ENCODE assay signal across 16 mouse cellular contexts in the genomic region with DNA sequence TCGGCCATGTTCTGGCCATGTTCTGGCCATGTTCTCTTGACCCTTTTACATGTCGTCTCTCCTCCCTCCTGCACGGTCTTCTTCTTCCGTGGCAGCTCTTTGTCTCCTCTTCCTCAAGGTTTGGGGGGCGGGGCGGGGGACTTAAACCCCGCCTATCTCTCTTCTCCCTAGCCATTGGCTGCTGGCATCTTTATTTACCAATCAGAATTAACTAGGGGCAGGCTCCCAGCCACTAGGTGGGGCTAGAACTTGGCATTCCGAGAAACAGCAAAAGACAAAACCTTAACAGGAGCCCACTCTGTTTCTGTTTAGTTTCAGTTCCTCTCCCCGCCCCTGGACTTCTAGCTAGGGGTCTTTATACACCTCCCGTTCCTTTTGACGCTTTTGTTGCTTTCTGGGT. TPM values are rescaled to one million over a fixed set of nuclear protein-coding genes. Genes with fewer than 3 reads are reported as not detected.
DNase-seq lines count a peak whose midpoint lies in the region; ATAC-seq and TF ChIP-seq lines count a peak whose summit lies in the region.
"Had no signal": no experiment of that assay in that cellular context is flagged by ENCODE, and none has a peak within 500 bp of the region (broad histone marks: within the 10 kb centered on the region; RNA-seq: fewer than 3 reads in every experiment).

No protein-coding gene starts in this region.

- TF ChIP-seq CTCF in lung, embryonic 14.5 days (IDR thresholded peaks at IDR 0.05; ENCODE audit: low read depth) = peak; percentile 23; the same call in 1 of the 2 replicates
- no peak for TF ChIP-seq CTCF in lung, adult 2 months (IDR thresholded peaks at IDR 0.05; ENCODE audit: insufficient read depth, low read length)
- peak in 1 of 2 experiments; percentile 77; a peak in 3 of 4 replicates for TF ChIP-seq CTCF in CH12.LX (conservative IDR thresholded peaks at IDR 0.05 in 1 of 2, IDR thresholded peaks at IDR 0.05 in 1 of 2; ENCODE audit: low read depth in 2 of 2, low read length in 2 of 2)

- 83% methylated on average over 11 of the region's 11 CpGs for WGBS in lung, embryonic 14.5 days
- WGBS in lung, adult 2 months = 85% methylated on average over 11 of the region's 11 CpGs
- 89% methylated on average over 11 of the region's 11 CpGs for WGBS in midbrain, embryonic 16.5 days
- 88% methylated on average over 11 of the region's 11 CpGs for WGBS in hindbrain, embryonic 12.5 days
- WGBS in kidney, embryonic 16.5 days = 87% methylated on average over 11 of the region's 11 CpGs

- no peaks in the 10 kb centered on the region for H3K79me2 ChIP-seq in CH12.LX (replicated peaks; ENCODE audit: control insufficient read depth, extremely low read depth, insufficient read depth, poor library complexity, severe bottlenecking)

- H3K9ac ChIP-seq in lung, embryonic 14.5 days = no peak overlapping the region
- H3K9ac ChIP-seq in CH12.LX (ENCODE audit: insufficient read depth, low read depth) = peak overlapping the region; percentile 14; the same call in 1 of the 2 replicates
- no peak overlapping the region for H3K9ac ChIP-seq in midbrain, embryonic 16.5 days (ENCODE audit: low read depth, low read length)
- H3K9ac ChIP-seq in hindbrain, embryonic 12.5 days = no peak overlapping the region
- no peak overlapping the region for H3K9ac ChIP-seq in kidney, embryonic 16.5 days (replicated peaks; ENCODE audit: low read length)

- peak; percentile 25 for DNase-seq in lung, embryonic 14.5 days
- no peak for DNase-seq in lung, adult 2 months
- DNase-seq in CH12.LX (ENCODE audit: extremely low read depth) (peak; percentile 80), R1 (ENCODE audit: low read depth, low spot score) (peak; percentile 99)
- DNase-seq: cerebellum, postnatal 14 days; gastrocnemius, postnatal 36 days; heart, postnatal 4 days; kidney, adult 8-10 months; right cerebral cortex, postnatal 4 days had no signal

- ATAC-seq in lung, embryonic 14.5 days (ENCODE audit: insufficient read depth) = no peak
- ATAC-seq in megakaryocyte progenitor cell, adult 5-6 weeks (replicated peaks; ENCODE audit: poor library complexity) = peak; percentile 59
- no peak for ATAC-seq in midbrain, embryonic 16.5 days
- no peak for ATAC-seq in hindbrain, embryonic 12.5 days (ENCODE audit: low FRiP score)
- no peak for ATAC-seq in kidney, embryonic 16.5 days (ENCODE audit: low FRiP score, low TSS enrichment)
- ATAC-seq: forebrain, embryonic 16.5 days had no signal

- H3K27me3 ChIP-seq in lung, embryonic 14.5 days (ENCODE audit: insufficient read depth, low read length) = no peaks in the 10 kb centered on the region
- no peaks in the 10 kb centered on the region for H3K27me3 ChIP-seq in CH12.LX (replicated peaks)
- H3K27me3 ChIP-seq in midbrain, embryonic 16.5 days (ENCODE audit: control insufficient read depth, insufficient read depth, low read depth, low read length) = no peaks in the 10 kb centered on the region
- peaks cover 10% of the 10 kb centered on the region for H3K27me3 ChIP-seq in hindbrain, embryonic 12.5 days
- H3K27me3 ChIP-seq in kidney, embryonic 16.5 days (ENCODE audit: insufficient read depth, low read length) = no peaks in the 10 kb centered on the region

- peak; percentile 76 for TF ChIP-seq EP300 in CH12.LX (IDR thresholded peaks at IDR 0.05; ENCODE audit: low read length)

- no peaks in the 10 kb centered on the region for H3K36me3 ChIP-seq in lung, embryonic 14.5 days (ENCODE audit: insufficient read depth)
- no peaks in the 10 kb centered on the region for H3K36me3 ChIP-seq in CH12.LX (replicated peaks in 1 of 2; ENCODE audit: control insufficient read depth in 1 of 2, insufficient read depth in 1 of 2, low read length in 1 of 2)
- H3K36me3 ChIP-seq in midbrain, embryonic 16.5 days (ENCODE audit: control insufficient read depth, insufficient read depth, low read length) = no peaks in the 10 kb centered on the region
- H3K36me3 ChIP-seq in hindbrain, embryonic 12.5 days = no peaks in the 10 kb centered on the region
- no peaks in the 10 kb centered on the region for H3K36me3 ChIP-seq in kidney, embryonic 16.5 days (ENCODE audit: insufficient read depth, low read length)

- H3K27ac ChIP-seq in lung, embryonic 14.5 days (ENCODE audit: low read depth) = no peak overlapping the region
- no peak overlapping the region for H3K27ac ChIP-seq in CH12.LX (ENCODE audit: insufficient read depth, low read depth)
- H3K27ac ChIP-seq in midbrain, embryonic 16.5 days (ENCODE audit: low read length) = no peak overlapping the region
- H3K27ac ChIP-seq in hindbrain, embryonic 12.5 days = no peak overlapping the region
- no peak overlapping the region for H3K27ac ChIP-seq in kidney, embryonic 16.5 days (ENCODE audit: low read length)

- dilution Hi-C loops in CH12.LX (cut with MboI; ENCODE audit: extremely low pct_ligation_motif_present, extremely low pct_unique_long_range_greater_than_20kb, low sequenced_read_pairs) = no loop called here

- H3K4me2 ChIP-seq in lung, embryonic 14.5 days = no peak overlapping the region
- peak overlapping the region; percentile 47 for H3K4me2 ChIP-seq in CH12.LX (ENCODE audit: insufficient read depth, low read depth, poor library complexity, severe bottlenecking)
- no peak overlapping the region for H3K4me2 ChIP-seq in midbrain, embryonic 16.5 days (ENCODE audit: low read length)
- no peak overlapping the region for H3K4me2 ChIP-seq in hindbrain, embryonic 12.5 days (replicated peaks)
- H3K4me2 ChIP-seq in kidney, embryonic 16.5 days (replicated peaks; ENCODE audit: low read depth, low read length) = no peak overlapping the region

- H3K4me1 ChIP-seq in lung, embryonic 14.5 days (ENCODE audit: insufficient read depth) = no peaks in the 10 kb centered on the region
- no peaks in the 10 kb centered on the region for H3K4me1 ChIP-seq in lung, adult 2 months (ENCODE audit: control insufficient read depth, insufficient read depth, low read length)
- peaks cover 0 to 14% of the 10 kb centered on the region in 2 experiments; a peak in 2 of 4 replicates for H3K4me1 ChIP-seq in CH12.LX (ENCODE audit: control insufficient read depth in 1 of 2, insufficient read depth in 2 of 2)
- peaks cover 4% of the 10 kb centered on the region for H3K4me1 ChIP-seq in midbrain, embryonic 16.5 days (ENCODE audit: control insufficient read depth, insufficient read depth, low read length)
- H3K4me1 ChIP-seq in hindbrain, embryonic 12.5 days = peaks cover 3% of the 10 kb centered on the region; the same call in 1 of the 2 replicates
- peaks cover 8% of the 10 kb centered on the region for H3K4me1 ChIP-seq in kidney, embryonic 16.5 days (ENCODE audit: insufficient read depth, low read length)

- no peaks in the 10 kb centered on the region for H3K9me3 ChIP-seq in lung, embryonic 14.5 days (ENCODE audit: low read depth, low read length)
- no peaks in the 10 kb centered on the region for H3K9me3 ChIP-seq in CH12.LX (replicated peaks; ENCODE audit: low read length)
- H3K9me3 ChIP-seq in midbrain, embryonic 16.5 days (replicated peaks; ENCODE audit: control insufficient read depth, low read length, poor library complexity, severe bottlenecking) = no peaks in the 10 kb centered on the region
- no peaks in the 10 kb centered on the region for H3K9me3 ChIP-seq in hindbrain, embryonic 12.5 days (replicated peaks)
- no peaks in the 10 kb centered on the region for H3K9me3 ChIP-seq in kidney, embryonic 16.5 days (ENCODE audit: low read length)

- TF ChIP-seq POLR2A in lung, adult 2 months (IDR thresholded peaks at IDR 0.05; ENCODE audit: borderline replicate concordance, extremely low read depth, low read depth, low read length) = no peak
- TF ChIP-seq POLR2A in CH12.LX (IDR thresholded peaks at IDR 0.05; ENCODE audit: low read depth, low read length) = peak; percentile 84

- no peak overlapping the region for H3K4me3 ChIP-seq in lung, embryonic 14.5 days (ENCODE audit: low read depth, low read length)
- H3K4me3 ChIP-seq in lung, adult 2 months (replicated peaks; ENCODE audit: extremely low read depth, low read depth, low read length) = no peak overlapping the region
- peak overlapping the region in 1 of 3 experiments; percentile 24 for H3K4me3 ChIP-seq in CH12.LX (replicated peaks in 1 of 3; ENCODE audit: low read depth in 2 of 3, low read length in 2 of 3, poor library complexity in 1 of 3)
- no peak overlapping the region for H3K4me3 ChIP-seq in midbrain, embryonic 16.5 days (ENCODE audit: low read depth, low read length)
- no peak overlapping the region for H3K4me3 ChIP-seq in hindbrain, embryonic 12.5 days
- H3K4me3 ChIP-seq in kidney, embryonic 16.5 days (ENCODE audit: low read length) = no peak overlapping the region

- TF ChIP-seq RAD21 in CH12.LX (IDR thresholded peaks at IDR 0.05; ENCODE audit: low read depth, low read length) = peak; percentile 48

- in situ Hi-C loops in CH12.LX (cut with MboI; ENCODE audit: low pct_ligation_motif_present, low pct_unique_long_range_greater_than_20kb, low sequenced_read_pairs) = loop anchor here (10.0 kb wide), 1 partner anchor 179 kb away; no protein-coding TSS in a partner anchor

TF ChIP-seq in CH12.LX, 34 proteins besides CTCF, POLR2A, EP300 and RAD21 (continues in another document):
- no peak for TF ChIP-seq POLR2AphosphoS2 (IDR thresholded peaks at IDR 0.05; ENCODE audit: low read depth, low read length)

RNA-seq across cellular contexts. Expression of gene Gm525, which starts 32.2 kb away (rescaled TPM):
- 0.38 TPM in 1 of 2 replicates, not detected in the other for polyA plus RNA-seq in lung, embryonic 14.5 days (2014; fragmentation: Nextera tagmentation; extraction: Ambion mirVana)
- 0.76 and 1.0 TPM in 2 replicates for polyA plus RNA-seq in lung, adult 2 months (2012; rRNA removed)
- total RNA-seq in CH12.LX (2012; rRNA removed) (0.34 and 0.46 TPM in 2 replicates), CH12.LX (2014; rRNA removed) (not detected in 2 replicates)
- 0.83 TPM in 1 of 2 replicates, not detected in the other for polyA plus RNA-seq in CH12.LX (2012; ENCODE audit: insufficient read length, low read depth)
- not detected in 2 replicates for total RNA-seq in megakaryocyte progenitor cell, adult 5-6 weeks (2015)
- not detected in 2 replicates for total RNA-seq in megakaryocyte progenitor cell, adult 5-6 weeks (2017)
- not detected in 2 replicates for polyA plus RNA-seq in midbrain, embryonic 16.5 days (2015; fragmentation: Nextera tagmentation; extraction: Ambion mirVana)
- polyA plus RNA-seq in hindbrain, embryonic 12.5 days (2016; fragmentation: Nextera tagmentation; extraction: Ambion mirVana) = 0.58 TPM in 1 of 2 replicates, not detected in the other
- 0.41 and 0.69 TPM in 2 replicates for polyA plus RNA-seq in kidney, embryonic 16.5 days (2015; fragmentation: Nextera tagmentation; extraction: Ambion mirVana)
- total RNA-seq: gastrocnemius, postnatal 36 days; heart, postnatal 4 days; layer of hippocampus, postnatal 25 days; liver, adult 2 months had no signal
- polyA plus RNA-seq: forebrain, embryonic 16.5 days; liver, adult 2 months had no signal

RNA-seq across cellular contexts. Expression of gene Dgke, which starts 39.2 kb away (rescaled TPM):
- 5.5 and 5.8 TPM in 2 replicates for polyA plus RNA-seq in lung, embryonic 14.5 days (2014; fragmentation: Nextera tagmentation; extraction: Ambion mirVana)
- polyA plus RNA-seq in lung, adult 2 months (2012; rRNA removed) = 8.2 and 9.4 TPM in 2 replicates
- total RNA-seq in CH12.LX (2012; rRNA removed) (4.8 and 5.8 TPM in 2 replicates), CH12.LX (2014; rRNA removed) (13.4 and 14.3 TPM in 2 replicates)
- 15.0 and 17.0 TPM in 2 replicates for polyA plus RNA-seq in CH12.LX (2012; ENCODE audit: insufficient read length, low read depth)
- 2.6 and 3.6 TPM in 2 replicates for total RNA-seq in megakaryocyte progenitor cell, adult 5-6 weeks (2015)
- 4.6 and 6.2 TPM in 2 replicates for total RNA-seq in megakaryocyte progenitor cell, adult 5-6 weeks (2017)
- polyA plus RNA-seq in midbrain, embryonic 16.5 days (2015; fragmentation: Nextera tagmentation; extraction: Ambion mirVana) = 18.2 and 19.1 TPM in 2 replicates
- 10.6 and 11.9 TPM in 2 replicates for polyA plus RNA-seq in hindbrain, embryonic 12.5 days (2016; fragmentation: Nextera tagmentation; extraction: Ambion mirVana)
- 4.0 and 4.3 TPM in 2 replicates for polyA plus RNA-seq in kidney, embryonic 16.5 days (2015; fragmentation: Nextera tagmentation; extraction: Ambion mirVana)
